Mouse (Mus musculus) hindbrain, embryonic 16.5 days (tissue): ENCODE results near the gene Cbx8. TPM values are rescaled to one million over a fixed set of nuclear protein-coding genes. Genes with fewer than 3 reads are reported as not detected.

Experiments
- ATAC-seq: fragments of 200-750 bp; cut with Nextera tagmentation; 2 replicates; pipeline ENCODE4 v1.8.0; 2017; ENCODE audit warnings: moderate TSS enrichment, moderate library complexity
- H3K27ac ChIP-seq: fragments of 300-500 bp; sonication (generic); 2 replicates; pipeline ENCODE4 v1.5.1; 2014; ENCODE audit warnings: low read depth, mild to moderate bottlenecking, control low read depth, low read length, moderate library complexity
- H3K27me3 ChIP-seq: fragments of 300-500 bp; sonication (generic); replicated peaks from 2 replicates; pipeline ENCODE4 v1.6.1; 2014; ENCODE audit warnings: low read length; ENCODE audit not compliant: control insufficient read depth, insufficient read depth
- H3K36me3 ChIP-seq: fragments of 300-500 bp; sonication (generic); 2 replicates; pipeline ENCODE4 v1.6.1; 2014; ENCODE audit warnings: mild to moderate bottlenecking, low read length, moderate library complexity, mixed read lengths; ENCODE audit not compliant: control insufficient read depth, insufficient read depth
- H3K4me1 ChIP-seq: fragments of 300-500 bp; sonication (generic); 2 replicates; pipeline ENCODE4 v1.6.1; 2014; ENCODE audit warnings: low read depth, low read length; ENCODE audit not compliant: control insufficient read depth, insufficient read depth
- H3K4me2 ChIP-seq: fragments of 300-500 bp; sonication (generic); 2 replicates; pipeline ENCODE4 v1.6.1; 2014; ENCODE audit warnings: mild to moderate bottlenecking, low read length, control low read depth, moderate library complexity
- H3K4me3 ChIP-seq: fragments of 300-500 bp; sonication (generic); 2 replicates; pipeline ENCODE4 v1.5.1; 2014; ENCODE audit warnings: mild to moderate bottlenecking, low read length, control low read depth, moderate library complexity
- H3K9ac ChIP-seq: fragments of 300-500 bp; sonication (generic); 2 replicates; pipeline ENCODE4 v1.6.1; 2014; ENCODE audit warnings: low read depth, mild to moderate bottlenecking, control low read depth, low read length, moderate library complexity
- H3K9me3 ChIP-seq: fragments of 300-500 bp; sonication (generic); 2 replicates; pipeline ENCODE4 v1.6.1; 2014; ENCODE audit warnings: mild to moderate bottlenecking, low read length, moderate library complexity; ENCODE audit not compliant: control insufficient read depth
- WGBS: fragments of 180-500 bp; shearing (Covaris S2); extraction: QIAGEN DNeasy Blood & Tissue Kit; methylation state at CpG from one replicate; pipeline ENCODE4 v1.1.7; 2014; 5-methylcytosine and 5-hydroxymethylcytosine counted together
- polyA plus RNA-seq: library from polyadenylated mRNA; unstranded; fragments of >200 nt; fragmentation: Nextera tagmentation; extraction: Ambion mirVana; gene quantifications from 2 replicates; pipeline ENCODE4 v1.2.1, GENCODE M21; 2015

Cbx8 gene
- polyA plus RNA-seq, 1 experiment from 2014 or later, result 9.5 TPM

DNA sequence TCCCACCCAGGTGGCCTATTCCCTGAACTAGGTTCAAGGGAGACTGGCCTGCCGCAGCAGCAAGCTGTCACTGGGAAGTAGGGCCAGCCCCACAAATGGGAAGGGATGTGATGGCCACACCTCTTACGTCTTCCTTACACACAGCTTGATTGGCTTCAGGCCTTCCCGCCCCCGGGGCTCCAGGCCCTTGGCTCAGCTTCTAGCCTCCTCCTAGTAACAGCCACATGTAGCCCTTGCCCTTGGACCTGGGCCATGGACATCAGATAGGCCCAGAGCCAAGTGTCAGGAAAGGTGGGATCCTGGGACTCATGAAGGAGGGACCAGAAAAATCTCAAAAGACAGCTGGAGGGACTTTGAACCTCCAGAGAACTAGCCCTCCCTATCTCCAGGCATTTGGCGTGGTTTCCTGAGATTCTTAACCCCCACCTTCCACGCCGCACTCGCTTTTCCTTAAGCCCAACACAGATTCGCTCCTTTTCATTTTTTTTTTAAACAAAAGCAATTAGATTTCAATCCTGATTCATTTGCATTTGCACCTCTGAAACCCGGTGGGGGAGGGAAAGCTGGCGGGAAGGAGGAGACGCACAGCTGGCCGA, 12.0 kb upstream of the Cbx8 start:
- Histone ChIP-seq H3K27ac (peak overlapping the region; percentile 89), H3K27me3 (peaks cover 28% of the 10 kb centered on the region), H3K4me2 (peak overlapping the region; percentile 97), H3K4me1 (peaks cover 45% of the 10 kb centered on the region), H3K9me3 (no peaks in the 10 kb centered on the region), H3K4me3 (peak overlapping the region; percentile 39), H3K36me3 (no peaks in the 10 kb centered on the region), H3K9ac (peak overlapping the region; percentile 65)
- no peak for ATAC-seq
- 2% methylated on average over 13 of the region's 13 CpGs for WGBS

DNA sequence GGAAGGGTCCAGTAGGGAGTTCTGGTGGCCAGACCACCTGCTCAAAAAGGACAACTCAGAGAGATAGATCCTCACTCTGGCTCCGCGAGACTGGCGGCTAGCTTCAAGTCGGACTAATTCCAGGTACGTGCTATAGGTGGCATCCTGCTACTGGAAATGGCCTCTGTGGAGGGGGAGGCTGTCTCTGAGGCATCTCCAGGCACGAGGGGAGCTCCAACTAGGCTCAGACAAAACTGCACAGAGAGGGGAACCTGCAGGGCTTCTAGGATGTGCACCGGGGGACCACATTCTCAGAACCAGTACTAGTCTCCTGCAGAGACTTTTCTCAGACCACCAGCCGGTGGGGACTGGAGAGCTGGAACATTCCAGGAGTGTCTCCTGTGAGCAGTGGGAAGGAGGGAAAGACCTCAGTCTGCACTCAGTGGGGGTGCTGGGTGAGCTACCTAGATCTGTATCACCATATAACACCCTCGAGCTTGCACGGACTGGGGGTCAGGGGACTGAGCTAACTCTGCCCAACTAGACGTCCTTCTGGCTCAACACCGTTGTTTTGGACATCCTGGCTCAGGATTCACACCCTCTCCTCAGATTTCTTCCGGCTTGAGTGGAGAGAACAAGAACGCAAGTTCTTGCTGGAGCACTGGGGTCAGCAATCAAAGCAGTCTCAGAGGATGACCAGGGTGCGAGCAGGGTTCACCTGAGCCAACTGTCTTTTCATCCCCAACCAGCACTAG, 11.3 kb upstream of the Cbx8 start:
- WGBS, result 6% methylated on average over 15 of the region's 15 CpGs
- no peaks in the 10 kb centered on the region for H3K36me3 ChIP-seq
- H3K9ac ChIP-seq, result peak overlapping the region; percentile 65; the same call in 1 of the 2 replicates
- peak; percentile 19; the same call in 1 of the 2 replicates for ATAC-seq
- H3K27ac ChIP-seq, result no peak overlapping the region
- H3K9me3 ChIP-seq, result no peaks in the 10 kb centered on the region
- H3K4me3 ChIP-seq, result no peak overlapping the region
- no peak overlapping the region; the same call in 1 of the 2 replicates for H3K4me2 ChIP-seq
- peaks cover 42% of the 10 kb centered on the region for H3K4me1 ChIP-seq
- peaks cover 32% of the 10 kb centered on the region for H3K27me3 ChIP-seq

DNA sequence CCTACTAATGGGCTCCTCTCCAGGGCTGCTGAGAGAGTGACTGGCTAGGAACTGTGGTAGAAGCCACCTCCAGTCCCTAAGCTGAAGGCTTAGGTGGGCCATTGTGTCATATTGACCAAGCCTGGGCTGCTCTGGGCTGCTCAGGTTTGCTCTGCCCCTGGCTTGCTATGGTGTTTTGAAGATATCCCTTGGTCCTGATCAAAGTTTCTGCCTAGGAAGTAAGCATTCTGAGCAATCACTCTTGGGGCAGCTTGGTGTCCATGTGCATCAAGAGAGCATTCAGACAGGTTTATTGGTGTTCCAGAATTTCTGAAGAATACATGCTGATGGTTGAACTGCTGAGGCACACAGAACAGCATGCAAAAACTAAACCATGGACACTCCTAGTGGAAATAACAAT, 10.7 kb upstream of the Cbx8 start:
- no peak overlapping the region for H3K9ac ChIP-seq
- no peak overlapping the region for H3K4me3 ChIP-seq
- ATAC-seq, result no peak
- H3K27me3 ChIP-seq, result peaks cover 37% of the 10 kb centered on the region
- H3K27ac ChIP-seq, result no peak overlapping the region
- no peaks in the 10 kb centered on the region for H3K36me3 ChIP-seq
- H3K4me2 ChIP-seq, result no peak overlapping the region
- H3K4me1 ChIP-seq, result peaks cover 44% of the 10 kb centered on the region
- no peaks in the 10 kb centered on the region for H3K9me3 ChIP-seq

DNA sequence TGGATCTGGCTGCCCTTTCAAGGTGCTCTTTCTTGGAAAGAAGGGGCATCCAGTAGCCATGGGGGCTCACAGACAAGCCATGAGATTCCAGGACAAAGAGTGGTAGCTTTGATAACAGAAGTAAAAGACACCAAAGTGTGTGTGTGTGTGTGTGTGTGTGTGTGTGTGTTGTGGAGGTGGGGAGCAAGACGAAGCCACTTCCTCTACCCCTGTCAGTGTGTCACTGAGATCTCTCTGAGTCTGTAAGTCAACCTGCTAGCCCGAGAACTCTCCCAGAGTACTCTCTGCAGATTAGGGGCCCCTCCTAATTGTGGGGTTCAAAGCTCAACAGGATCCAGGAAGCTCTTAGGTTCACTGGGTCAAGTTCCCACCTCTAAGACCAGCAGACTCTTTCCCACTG, 9.6 kb upstream of the Cbx8 start:
- H3K9ac ChIP-seq, result no peak overlapping the region
- peaks cover 47% of the 10 kb centered on the region for H3K27me3 ChIP-seq
- no peak overlapping the region for H3K4me2 ChIP-seq
- ATAC-seq, result no peak
- no peaks in the 10 kb centered on the region for H3K9me3 ChIP-seq
- H3K4me3 ChIP-seq, result no peak overlapping the region
- H3K4me1 ChIP-seq, result peaks cover 41% of the 10 kb centered on the region
- H3K36me3 ChIP-seq, result no peaks in the 10 kb centered on the region
- 3% methylated on average over 2 of the region's 2 CpGs for WGBS
- no peak overlapping the region for H3K27ac ChIP-seq

DNA sequence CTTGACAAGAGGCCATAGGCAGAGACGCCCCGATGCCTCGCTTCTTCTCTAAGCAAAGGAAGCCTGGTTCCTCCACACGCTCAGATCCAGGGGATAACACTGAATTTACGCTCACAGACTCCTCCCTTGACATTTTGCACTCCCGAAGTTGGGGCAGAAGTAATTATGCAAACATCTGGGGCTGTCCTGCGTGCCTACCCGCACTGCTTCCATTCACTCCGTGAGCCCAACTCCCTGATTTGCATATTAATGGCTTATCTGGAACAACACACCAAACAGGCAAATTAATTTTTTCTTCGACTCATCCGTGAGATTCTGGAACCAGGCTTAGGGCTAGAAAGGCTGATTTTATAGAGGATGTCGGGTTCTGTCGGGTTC, 7.4 kb upstream of the Cbx8 start:
- Histone ChIP-seq H3K27ac (no peak overlapping the region), H3K9ac (no peak overlapping the region), H3K27me3 (peaks cover 64% of the 10 kb centered on the region), H3K4me3 (no peak overlapping the region), H3K9me3 (no peaks in the 10 kb centered on the region), H3K36me3 (no peaks in the 10 kb centered on the region), H3K4me2 (peak overlapping the region; percentile 20; the same call in 1 of the 2 replicates), H3K4me1 (peaks cover 36% of the 10 kb centered on the region)
- no peak for ATAC-seq
- 1% methylated on average over 13 of the region's 13 CpGs for WGBS

DNA sequence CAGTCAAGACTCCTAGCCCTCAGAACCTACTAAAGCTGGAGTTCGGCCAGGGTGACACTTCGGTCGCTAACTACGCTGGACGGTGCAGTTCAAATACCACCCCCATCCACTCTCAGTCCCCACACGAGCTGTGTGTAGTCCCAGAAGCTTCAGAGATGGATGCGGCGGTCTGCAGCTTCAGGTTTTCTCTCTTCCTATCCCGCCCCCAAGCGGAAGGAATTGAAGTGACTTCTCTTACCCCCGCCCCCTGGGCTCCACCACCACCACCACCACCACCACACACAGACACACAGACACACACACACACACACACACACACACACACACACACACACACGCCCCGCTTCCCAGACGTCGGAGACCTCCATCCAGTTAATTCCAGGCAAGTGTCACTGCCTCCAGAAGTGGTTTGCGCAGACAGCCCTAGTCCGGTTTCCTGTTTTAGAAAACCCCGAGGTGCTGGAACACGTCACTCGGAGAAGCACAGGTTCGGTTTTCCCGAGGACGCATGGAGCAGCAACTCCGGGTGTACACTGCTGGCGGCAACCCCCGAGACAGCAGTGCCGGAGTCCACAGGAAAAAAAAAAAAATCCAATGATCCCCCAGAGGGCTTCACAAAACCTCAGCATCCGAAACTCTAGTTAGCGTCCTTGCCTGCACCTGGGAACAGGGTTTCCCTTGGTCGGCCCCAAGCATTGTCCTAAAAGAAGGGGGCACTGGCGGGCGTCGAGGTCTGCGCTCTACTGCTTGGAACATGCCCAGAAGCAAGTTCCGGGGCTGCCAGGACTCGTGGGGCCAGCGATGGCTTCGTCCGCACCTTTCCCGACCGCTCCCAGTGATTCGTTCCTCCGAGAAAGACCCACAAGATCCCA, 6.7 kb upstream of the Cbx8 start:
- WGBS, result under 1% methylated on average over 41 of the region's 43 CpGs
- H3K36me3 ChIP-seq, result no peaks in the 10 kb centered on the region
- peaks cover 64% of the 10 kb centered on the region for H3K27me3 ChIP-seq
- H3K9me3 ChIP-seq, result no peaks in the 10 kb centered on the region
- H3K4me3 ChIP-seq, result peak overlapping the region; percentile 45; the same call in 1 of the 2 replicates
- H3K4me1 ChIP-seq, result peaks cover 32% of the 10 kb centered on the region
- no peak for ATAC-seq
- no peak overlapping the region for H3K9ac ChIP-seq
- peak overlapping the region; percentile 85 for H3K4me2 ChIP-seq
- no peak overlapping the region for H3K27ac ChIP-seq

DNA sequence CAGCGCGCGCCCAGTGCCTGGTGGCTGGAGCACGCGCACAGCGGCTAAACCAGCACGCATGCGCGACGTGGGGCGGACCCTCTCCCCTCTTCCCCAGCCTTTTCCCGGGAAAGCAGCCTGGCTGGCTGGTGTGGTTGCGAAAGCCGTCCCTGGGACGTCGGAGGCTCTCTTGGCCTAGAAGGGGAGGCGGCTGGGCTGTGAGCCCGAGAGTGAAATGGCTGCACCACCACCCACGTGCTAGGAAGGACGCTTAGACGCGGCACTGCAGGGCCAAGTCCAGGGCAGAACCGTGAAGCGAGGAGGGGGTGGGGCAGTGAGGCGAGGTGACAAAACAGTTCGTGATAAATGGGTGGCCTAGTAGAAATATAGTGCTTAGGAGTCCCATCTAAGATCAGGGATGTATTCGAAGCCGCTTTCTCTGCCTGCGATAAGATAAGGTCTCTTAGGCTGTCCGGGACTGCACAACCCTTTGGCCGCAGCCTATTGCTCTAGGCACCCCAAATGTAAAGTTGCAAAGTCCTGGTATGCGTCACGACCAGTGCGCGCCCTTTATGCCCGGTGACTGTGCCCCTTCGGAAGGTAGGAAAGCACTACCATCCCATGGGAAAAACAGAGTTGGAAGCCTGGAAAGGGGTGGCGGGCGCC, 6.0 kb upstream of the Cbx8 start:
- 1% methylated on average over 39 of the region's 39 CpGs for WGBS
- ATAC-seq, result no peak
- peaks cover 30% of the 10 kb centered on the region for H3K4me1 ChIP-seq
- peak overlapping the region; percentile 85 for H3K4me2 ChIP-seq
- no peak overlapping the region for H3K27ac ChIP-seq
- H3K4me3 ChIP-seq, result peak overlapping the region; percentile 45
- no peaks in the 10 kb centered on the region for H3K36me3 ChIP-seq
- peaks cover 61% of the 10 kb centered on the region for H3K27me3 ChIP-seq
- peak overlapping the region; percentile 68 for H3K9ac ChIP-seq
- H3K9me3 ChIP-seq, result no peaks in the 10 kb centered on the region

DNA sequence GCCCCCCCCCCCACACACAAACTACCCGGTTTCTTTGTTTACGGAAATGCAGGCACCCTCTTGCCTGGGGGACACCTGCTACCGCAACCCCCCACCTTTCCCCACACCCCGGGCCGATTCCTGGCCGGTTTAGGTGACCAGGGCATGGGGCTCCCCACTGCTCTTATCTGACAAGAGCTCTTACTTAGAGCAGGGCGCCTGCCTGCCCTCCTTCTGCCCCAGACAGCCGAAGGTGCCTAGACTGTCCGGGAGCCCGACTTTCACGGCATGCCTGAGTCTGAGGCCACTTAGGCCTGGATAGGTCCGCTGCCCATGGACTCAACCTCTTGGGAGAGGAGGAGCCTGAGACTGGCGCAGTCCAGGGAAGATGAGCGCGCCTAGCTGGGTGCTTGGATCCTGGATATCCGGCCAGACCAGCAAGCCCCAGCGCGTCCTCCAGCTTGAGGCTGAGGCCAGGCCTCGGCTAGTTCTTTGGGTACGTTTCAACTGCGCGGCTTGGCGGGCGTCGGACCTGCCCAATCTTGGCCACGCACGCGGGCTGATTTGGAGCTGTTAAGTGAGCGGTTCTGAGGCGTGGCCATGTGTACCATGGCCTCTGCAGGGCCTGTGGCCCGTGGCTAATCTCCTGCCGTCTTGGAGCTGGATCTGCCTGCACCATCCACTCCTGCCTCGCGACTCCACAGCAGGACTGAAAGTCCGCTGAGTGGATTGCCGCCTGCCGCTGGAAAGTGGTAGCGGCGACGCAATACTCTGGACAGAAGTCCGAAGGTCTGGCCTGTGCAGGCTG, 4.0 kb upstream of the Cbx8 start:
- peaks cover 38% of the 10 kb centered on the region for H3K4me1 ChIP-seq
- WGBS, result under 1% methylated on average over 40 of the region's 41 CpGs
- peak overlapping the region; percentile 23 for H3K4me2 ChIP-seq
- H3K4me3 ChIP-seq, result peak overlapping the region; percentile 9; the same call in 1 of the 2 replicates
- no peak for ATAC-seq
- no peaks in the 10 kb centered on the region for H3K36me3 ChIP-seq
- peaks cover 42% of the 10 kb centered on the region for H3K27me3 ChIP-seq
- H3K9ac ChIP-seq, result peak overlapping the region; percentile 38
- H3K9me3 ChIP-seq, result no peaks in the 10 kb centered on the region
- H3K27ac ChIP-seq, result no peak overlapping the region
